Mouse (Mus musculus) heart, embryonic 16.5 days (tissue): Measurements from ENCODE around the gene Arid1b. TPM values are rescaled to one million over a fixed set of nuclear protein-coding genes. Genes with fewer than 3 reads are reported as not detected.

Experiments
- ATAC-seq: fragments of 200-750 bp; cut with Nextera tagmentation; replicated peaks from 2 replicates; pipeline ENCODE4 v1.8.0; 2017; ENCODE audit warnings: moderate number of reproducible peaks; ENCODE audit not compliant: insufficient read depth, low FRiP score; ENCODE audit errors: extremely low read depth
- H3K27ac ChIP-seq: fragments of 300-500 bp; sonication (generic); 2 replicates; pipeline ENCODE4 v1.5.1; 2014; ENCODE audit warnings: mild to moderate bottlenecking, low read length, control low read depth, moderate library complexity
- H3K27me3 ChIP-seq: fragments of 300-500 bp; sonication (generic); 2 replicates; pipeline ENCODE4 v1.6.1; 2014; ENCODE audit warnings: low read length, mixed read lengths; ENCODE audit not compliant: control insufficient read depth, insufficient read depth
- H3K36me3 ChIP-seq: fragments of 300-500 bp; sonication (generic); 2 replicates; pipeline ENCODE4 v1.6.1; 2014; ENCODE audit not compliant: control insufficient read depth, insufficient read depth
- H3K4me1 ChIP-seq: fragments of 300-500 bp; sonication (generic); 2 replicates; pipeline ENCODE4 v1.6.1; 2014; ENCODE audit warnings: low read length, mixed read lengths; ENCODE audit not compliant: control insufficient read depth, insufficient read depth
- H3K4me2 ChIP-seq: fragments of 300-500 bp; sonication (generic); 2 replicates; pipeline ENCODE4 v1.6.1; 2014; ENCODE audit warnings: low read depth, mild to moderate bottlenecking, control low read depth, low read length
- H3K4me3 ChIP-seq: fragments of 300-500 bp; sonication (generic); 2 replicates; pipeline ENCODE4 v1.5.1; 2014; ENCODE audit warnings: mild to moderate bottlenecking, control low read depth, low read length
- H3K9ac ChIP-seq: fragments of 300-500 bp; sonication (generic); 2 replicates; pipeline ENCODE4 v1.6.1; 2014; ENCODE audit warnings: low read length, control low read depth
- H3K9me3 ChIP-seq: fragments of 300-500 bp; sonication (generic); replicated peaks from 2 replicates; pipeline ENCODE4 v1.6.1; 2016; ENCODE audit warnings: low read length; ENCODE audit not compliant: control insufficient read depth
- WGBS: fragments of 180-500 bp; shearing (Covaris S2); extraction: QIAGEN DNeasy Blood & Tissue Kit; methylation state at CpG from one replicate; pipeline ENCODE4 v1.1.7; 2014; 5-methylcytosine and 5-hydroxymethylcytosine counted together
- polyA plus RNA-seq: library from polyadenylated mRNA; unstranded; fragments of >200 nt; fragmentation: Nextera tagmentation; extraction: Ambion mirVana; gene quantifications from 2 replicates; pipeline ENCODE4 v1.2.1, GENCODE M21; 2015

The Arid1b gene
- polyA plus RNA-seq, 1 experiment from 2014 or later: 7.1 TPM

DNA sequence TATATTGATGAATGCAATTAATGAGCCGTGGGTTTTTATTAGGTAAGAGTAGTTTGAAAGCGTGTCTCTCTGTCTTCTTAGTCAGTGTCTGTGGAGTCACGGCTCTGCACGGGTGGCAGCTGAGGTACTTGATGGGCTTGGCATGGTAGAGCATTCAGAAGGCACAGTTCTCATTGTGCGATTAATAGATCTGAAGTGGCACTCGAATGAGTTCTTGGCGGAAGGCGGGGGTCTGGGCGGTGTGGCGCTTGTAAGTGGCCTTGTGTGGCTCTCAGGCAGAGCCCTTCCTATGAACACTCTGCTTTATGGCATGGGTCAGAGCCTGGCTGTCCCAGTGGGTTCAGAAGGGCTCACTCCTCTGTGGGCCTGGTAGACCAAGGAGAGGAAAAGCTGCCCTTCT is 14.1 kb downstream of the Arid1b start:
- WGBS: 46% methylated on average over 10 of the region's 10 CpGs
- no peak overlapping the region for H3K4me3 ChIP-seq
- peak overlapping the region; percentile 30 for H3K9ac ChIP-seq
- H3K36me3 ChIP-seq: no peaks in the 10 kb centered on the region
- H3K4me1 ChIP-seq: peaks cover 82% of the 10 kb centered on the region
- ATAC-seq: peak; percentile 35; the same call in 1 of the 2 replicates
- H3K27ac ChIP-seq: no peak overlapping the region
- H3K9me3 ChIP-seq: no peaks in the 10 kb centered on the region
- H3K4me2 ChIP-seq: peak overlapping the region; percentile 22; the same call in 1 of the 2 replicates
- H3K27me3 ChIP-seq: no peaks in the 10 kb centered on the region

DNA sequence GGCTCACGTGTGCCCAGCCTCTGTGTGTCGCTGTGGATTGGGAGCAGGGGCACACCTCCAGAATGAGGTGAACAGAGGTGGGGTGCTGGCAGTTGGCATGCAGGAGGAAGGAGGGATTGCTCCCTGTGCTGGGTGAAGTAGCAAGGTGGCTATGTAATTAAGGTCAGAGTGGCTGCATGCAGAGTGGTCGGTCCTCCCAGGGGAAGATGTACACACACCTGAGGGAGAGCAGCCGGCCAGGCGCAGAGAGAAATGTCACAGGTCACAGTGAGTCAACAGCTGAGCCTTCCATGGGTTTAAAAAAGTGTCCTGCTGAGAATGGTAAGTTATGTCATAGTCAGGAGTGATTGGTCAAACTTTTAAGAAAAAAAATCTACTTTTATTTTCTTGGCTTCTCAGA is 14.6 kb downstream of the Arid1b start:
- WGBS: 75% methylated on average over 5 of the region's 5 CpGs
- no peaks in the 10 kb centered on the region for H3K9me3 ChIP-seq
- H3K4me1 ChIP-seq: peaks cover 77% of the 10 kb centered on the region
- H3K4me2 ChIP-seq: peak overlapping the region; percentile 22; the same call in 1 of the 2 replicates
- no peak for ATAC-seq
- H3K4me3 ChIP-seq: no peak overlapping the region
- H3K27ac ChIP-seq: no peak overlapping the region
- no peaks in the 10 kb centered on the region for H3K27me3 ChIP-seq
- no peak overlapping the region; the same call in 1 of the 2 replicates for H3K9ac ChIP-seq
- H3K36me3 ChIP-seq: no peaks in the 10 kb centered on the region

DNA sequence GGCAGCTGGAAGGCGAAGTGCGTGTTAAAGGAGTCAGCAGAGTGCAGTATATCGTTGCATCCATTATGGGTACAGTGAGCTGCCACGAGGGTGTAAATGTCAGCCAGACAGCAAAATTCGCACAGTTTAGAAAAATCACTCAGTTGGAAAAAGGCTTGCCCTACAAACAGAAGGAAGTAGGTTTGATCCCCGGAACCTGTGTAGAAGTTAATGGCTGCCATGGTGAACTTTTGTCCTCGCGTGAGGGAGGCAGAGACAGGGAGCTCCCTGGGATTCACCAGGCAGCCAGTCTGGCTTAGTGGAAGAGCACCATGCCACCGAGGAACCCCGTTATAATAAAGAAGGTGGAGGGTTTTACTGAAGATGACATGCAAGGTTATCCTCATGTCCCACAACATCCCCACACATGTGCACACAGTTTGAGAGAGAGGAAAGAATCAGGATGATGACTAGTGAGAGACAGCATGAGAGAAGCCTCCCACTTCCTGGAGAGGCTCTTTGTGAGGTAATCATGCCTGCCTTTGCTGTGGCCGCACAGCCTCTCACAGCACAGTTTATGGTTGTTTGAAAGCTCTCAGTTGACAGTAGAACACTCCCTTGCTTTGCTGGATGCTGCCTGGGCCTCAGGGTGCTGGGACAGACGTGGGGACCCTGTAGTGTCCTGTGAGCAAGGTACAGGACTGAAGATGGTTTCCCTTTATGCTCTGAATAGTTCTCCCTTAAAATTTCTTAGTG is 15.6 kb downstream of the Arid1b start:
- no peaks in the 10 kb centered on the region for H3K27me3 ChIP-seq
- no peak overlapping the region for H3K27ac ChIP-seq
- ATAC-seq: no peak
- no peaks in the 10 kb centered on the region for H3K36me3 ChIP-seq
- H3K4me1 ChIP-seq: peaks cover 68% of the 10 kb centered on the region
- no peak overlapping the region for H3K4me3 ChIP-seq
- H3K9ac ChIP-seq: no peak overlapping the region
- no peak overlapping the region for H3K4me2 ChIP-seq
- WGBS: 72% methylated on average over 12 of the region's 12 CpGs
- no peaks in the 10 kb centered on the region for H3K9me3 ChIP-seq

DNA sequence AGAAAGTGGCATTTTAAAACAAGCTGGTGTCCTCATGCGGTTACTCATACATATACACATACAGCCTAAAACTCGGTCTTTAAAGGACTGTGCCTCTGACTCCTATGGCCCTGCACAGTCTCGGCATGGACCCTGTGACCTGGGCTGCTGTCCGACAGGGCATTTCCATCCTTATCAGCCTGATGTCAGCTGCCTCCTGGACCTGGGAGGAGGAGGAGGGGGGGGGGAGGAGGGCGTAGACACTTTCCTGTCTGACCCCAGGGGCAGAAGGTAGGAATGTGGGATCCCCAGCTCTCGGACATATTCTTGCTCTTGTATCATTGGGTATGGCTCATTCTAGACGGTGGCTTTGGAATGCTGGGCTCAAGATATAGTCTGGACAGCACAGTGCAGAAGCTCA is 16.6 kb downstream of the Arid1b start:
- no peak for ATAC-seq
- H3K36me3 ChIP-seq: no peaks in the 10 kb centered on the region
- H3K4me2 ChIP-seq: no peak overlapping the region
- H3K27ac ChIP-seq: no peak overlapping the region
- peaks cover 57% of the 10 kb centered on the region for H3K4me1 ChIP-seq
- no peak overlapping the region for H3K4me3 ChIP-seq
- no peak overlapping the region for H3K9ac ChIP-seq
- WGBS: 33% methylated on average over 7 of the region's 7 CpGs
- H3K9me3 ChIP-seq: no peaks in the 10 kb centered on the region
- H3K27me3 ChIP-seq: no peaks in the 10 kb centered on the region

DNA sequence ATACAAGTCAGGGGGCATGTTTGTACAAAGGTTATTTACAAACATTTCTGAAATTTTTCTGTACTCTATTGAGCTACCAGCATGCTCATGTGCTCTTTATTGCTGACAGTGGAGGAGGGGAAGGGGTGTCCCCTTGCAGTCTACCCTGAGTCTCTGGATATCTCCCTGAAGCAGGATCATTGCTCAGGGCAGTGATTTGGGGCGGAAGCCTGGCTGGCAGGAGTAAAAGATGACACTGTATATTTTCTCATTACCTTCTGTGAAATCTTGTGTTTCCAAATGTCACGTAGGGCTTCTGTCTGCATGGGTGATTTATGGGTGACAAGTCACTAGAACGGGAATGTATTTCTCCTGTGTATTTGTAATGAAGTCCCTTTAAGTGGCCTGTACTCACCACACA is 18.0 kb downstream of the Arid1b start:
- Histone ChIP-seq H3K27ac (no peak overlapping the region), H3K9ac (no peak overlapping the region), H3K4me2 (no peak overlapping the region), H3K4me1 (peaks cover 49% of the 10 kb centered on the region), H3K9me3 (no peaks in the 10 kb centered on the region), H3K4me3 (no peak overlapping the region), H3K27me3 (no peaks in the 10 kb centered on the region), H3K36me3 (no peaks in the 10 kb centered on the region)
- no peak for ATAC-seq
- 76% methylated on average over 3 of the region's 3 CpGs for WGBS

DNA sequence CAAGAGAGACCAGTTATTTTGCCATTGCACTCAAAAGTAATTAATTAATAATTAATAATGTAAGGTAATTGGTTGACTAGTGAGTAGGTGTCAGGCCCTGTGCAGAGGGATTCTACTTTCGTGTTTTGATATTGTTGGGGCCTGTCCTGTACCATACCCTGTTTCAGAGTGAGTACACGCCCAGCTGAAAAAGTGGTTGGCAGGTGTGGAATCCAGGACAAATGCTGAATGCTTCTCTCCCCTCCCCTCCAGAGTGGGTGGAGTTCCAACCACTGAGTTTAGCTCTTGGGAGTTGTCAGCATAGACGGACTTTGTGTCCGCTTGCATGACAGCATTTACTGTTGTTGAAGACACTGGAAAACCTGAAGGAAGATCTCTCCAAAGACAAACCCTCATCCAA is 18.4 kb downstream of the Arid1b start:
- no peak overlapping the region for H3K9ac ChIP-seq
- H3K9me3 ChIP-seq: no peaks in the 10 kb centered on the region
- H3K27ac ChIP-seq: no peak overlapping the region
- WGBS: 57% methylated on average over 4 of the region's 4 CpGs
- no peak overlapping the region for H3K4me2 ChIP-seq
- H3K36me3 ChIP-seq: no peaks in the 10 kb centered on the region
- no peak for ATAC-seq
- H3K27me3 ChIP-seq: no peaks in the 10 kb centered on the region
- peaks cover 45% of the 10 kb centered on the region for H3K4me1 ChIP-seq
- H3K4me3 ChIP-seq: no peak overlapping the region

DNA sequence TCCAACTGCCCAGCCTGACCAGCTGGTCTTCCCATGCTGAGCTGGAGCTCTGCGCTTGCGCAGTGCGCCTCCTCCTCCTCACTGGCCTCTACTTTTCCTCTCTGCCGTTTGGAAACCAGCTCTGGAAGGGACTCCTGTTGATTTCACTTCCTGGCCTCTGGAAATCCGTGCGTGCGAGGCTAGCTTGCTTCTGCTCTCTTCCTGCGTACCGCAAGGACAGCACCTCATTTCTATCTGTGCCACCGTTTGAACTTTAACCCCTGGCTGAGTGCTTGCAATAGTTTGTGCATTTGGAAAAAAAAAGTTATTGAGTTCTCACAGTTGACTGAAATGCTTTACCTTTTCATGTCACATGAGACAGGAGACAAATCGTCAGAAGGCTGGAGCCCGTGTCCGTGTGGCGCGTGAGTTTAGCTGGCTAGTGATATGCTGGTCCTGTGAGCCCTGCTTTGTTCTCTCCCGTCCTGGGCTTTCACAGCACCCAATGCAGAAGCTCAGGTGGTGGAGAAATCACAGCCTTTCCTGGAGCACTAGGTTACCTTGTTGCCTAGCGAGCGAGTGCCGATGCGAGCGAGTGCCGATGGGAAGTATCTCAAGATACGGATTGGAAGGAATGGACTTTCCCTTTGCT is 20.3 kb downstream of the Arid1b start:
- Histone ChIP-seq H3K4me1 (peaks cover 27% of the 10 kb centered on the region), H3K36me3 (no peaks in the 10 kb centered on the region), H3K27ac (no peak overlapping the region), H3K4me2 (no peak overlapping the region), H3K9me3 (no peaks in the 10 kb centered on the region), H3K9ac (no peak overlapping the region), H3K27me3 (no peaks in the 10 kb centered on the region), H3K4me3 (no peak overlapping the region)
- ATAC-seq: no peak
- WGBS: 82% methylated on average over 23 of the region's 23 CpGs

DNA sequence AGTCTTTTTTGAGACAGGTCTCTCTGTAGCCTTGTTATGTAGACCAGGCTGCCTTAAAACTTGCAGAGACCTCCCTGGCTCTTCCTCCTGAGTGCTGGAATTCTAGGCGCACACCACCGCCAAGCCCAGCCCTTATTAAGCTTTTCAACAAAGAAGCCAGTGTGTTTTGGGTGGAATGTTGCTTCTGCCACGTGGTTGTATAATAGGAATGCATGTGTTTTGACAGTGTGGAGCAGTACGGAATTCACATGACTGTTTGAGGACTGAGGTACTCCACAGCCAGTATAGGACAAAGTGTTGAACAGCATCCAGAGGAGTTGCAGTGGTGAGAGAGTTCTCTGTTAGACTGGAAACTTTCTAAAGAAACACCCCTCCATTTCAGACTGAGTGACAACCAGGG is 22.3 kb downstream of the Arid1b start:
- Histone ChIP-seq H3K4me2 (no peak overlapping the region), H3K36me3 (no peaks in the 10 kb centered on the region), H3K27ac (no peak overlapping the region), H3K9ac (no peak overlapping the region), H3K4me3 (no peak overlapping the region), H3K9me3 (no peaks in the 10 kb centered on the region), H3K4me1 (peaks cover 15% of the 10 kb centered on the region), H3K27me3 (no peaks in the 10 kb centered on the region)
- WGBS: 52% methylated on average over 4 of the region's 4 CpGs
- no peak for ATAC-seq

DNA sequence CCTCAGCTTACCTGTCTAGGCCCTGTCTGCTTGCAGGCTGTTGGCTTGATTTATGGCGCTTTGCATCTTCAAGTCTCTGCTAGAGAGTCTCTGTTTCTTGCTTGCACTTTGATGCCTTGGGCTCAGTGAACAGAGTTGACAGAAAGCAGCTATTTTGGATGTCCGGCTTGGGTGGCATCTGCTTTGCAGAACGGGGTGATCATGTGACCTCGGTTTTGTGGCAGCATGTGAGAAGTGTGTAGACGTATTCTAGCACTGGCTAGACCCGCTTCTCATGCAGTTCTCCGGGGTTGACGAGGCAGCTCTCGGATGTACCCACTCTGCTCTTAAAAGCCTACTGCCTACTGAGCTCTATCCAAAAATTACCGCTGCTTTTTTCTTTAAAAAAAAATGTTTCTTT is 22.9 kb downstream of the Arid1b start:
- no peak overlapping the region for H3K9ac ChIP-seq
- no peak overlapping the region for H3K4me3 ChIP-seq
- WGBS: 83% methylated on average over 10 of the region's 10 CpGs
- H3K36me3 ChIP-seq: no peaks in the 10 kb centered on the region
- H3K27me3 ChIP-seq: no peaks in the 10 kb centered on the region
- H3K27ac ChIP-seq: no peak overlapping the region
- peaks cover 17% of the 10 kb centered on the region for H3K4me1 ChIP-seq
- no peak overlapping the region for H3K4me2 ChIP-seq
- ATAC-seq: no peak
- no peaks in the 10 kb centered on the region for H3K9me3 ChIP-seq
